In the genomic region with DNA sequence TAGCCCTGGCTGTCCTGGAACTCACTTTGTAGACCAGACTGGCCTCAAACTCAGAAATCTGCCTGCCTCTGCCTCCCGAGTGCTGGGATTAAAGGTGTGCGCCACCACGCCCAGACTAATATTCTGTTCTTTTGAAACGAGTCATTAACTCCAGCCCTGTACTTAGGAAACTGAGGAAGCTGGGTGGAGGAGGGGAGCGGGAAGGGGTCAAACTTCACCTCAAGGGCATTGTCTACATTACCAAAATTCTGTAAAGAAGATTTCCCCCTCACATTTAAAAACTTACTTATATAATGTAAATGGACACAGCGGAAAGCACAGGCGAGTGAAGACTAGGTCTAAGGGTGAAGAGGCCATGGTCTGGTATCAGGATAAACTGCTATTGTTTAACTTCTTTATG, we compare ENCODE assay signal across 25 mouse cellular contexts. TPM values are rescaled to one million over a fixed set of nuclear protein-coding genes. Genes with fewer than 3 reads are reported as not detected.
DNase-seq lines count a peak whose midpoint lies in the region; ATAC-seq and TF ChIP-seq lines count a peak whose summit lies in the region.
"Had no signal": no experiment of that assay in that cellular context is flagged by ENCODE, and none has a peak within 500 bp of the region (broad histone marks: within the 10 kb centered on the region; RNA-seq: fewer than 3 reads in every experiment).

No protein-coding gene starts in this region.

- no peaks in the 10 kb centered on the region for H3K27me3 ChIP-seq in heart, postnatal 0 days (ENCODE audit: control insufficient read depth, insufficient read depth, low read length)
- H3K27me3 ChIP-seq in limb, embryonic 15.5 days: no peaks in the 10 kb centered on the region
- no peaks in the 10 kb centered on the region for H3K27me3 ChIP-seq in limb, embryonic 10.5 days (ENCODE audit: low read depth, poor library complexity, severe bottlenecking)
- no peaks in the 10 kb centered on the region for H3K27me3 ChIP-seq in CH12.LX (replicated peaks)
- no peaks in the 10 kb centered on the region for H3K27me3 ChIP-seq in heart, embryonic 10.5 days (ENCODE audit: insufficient read depth, poor library complexity, severe bottlenecking)
- H3K27me3 ChIP-seq: embryonic facial prominence, embryonic 12.5 days; forebrain, embryonic 15.5 days; heart, embryonic 13.5 days; hindbrain, embryonic 12.5 days had no signal

- WGBS in heart, postnatal 0 days: 86% methylated on average over 7 of the region's 7 CpGs
- 88% methylated on average over 7 of the region's 7 CpGs for WGBS in limb, embryonic 15.5 days
- 93% methylated on average over 7 of the region's 7 CpGs for WGBS in limb, embryonic 10.5 days
- WGBS in heart, embryonic 10.5 days: 88% methylated on average over 7 of the region's 7 CpGs

- TF ChIP-seq RAD21 in CH12.LX (IDR thresholded peaks at IDR 0.05; ENCODE audit: low read depth, low read length): no peak

- no peak for TF ChIP-seq POLR2A in CH12.LX (IDR thresholded peaks at IDR 0.05; ENCODE audit: low read depth, low read length)

- H3K9me3 ChIP-seq in heart, postnatal 0 days (replicated peaks; ENCODE audit: control insufficient read depth, low read length): no peaks in the 10 kb centered on the region
- H3K9me3 ChIP-seq in limb, embryonic 15.5 days: no peaks in the 10 kb centered on the region
- H3K9me3 ChIP-seq in limb, embryonic 10.5 days (replicated peaks): no peaks in the 10 kb centered on the region
- no peaks in the 10 kb centered on the region for H3K9me3 ChIP-seq in CH12.LX (replicated peaks; ENCODE audit: low read length)
- H3K9me3 ChIP-seq in heart, embryonic 10.5 days: no peaks in the 10 kb centered on the region
- H3K9me3 ChIP-seq: embryonic facial prominence, embryonic 12.5 days; forebrain, embryonic 15.5 days; G1E; heart, embryonic 13.5 days; hindbrain, embryonic 12.5 days had no signal

- H3K4me2 ChIP-seq in heart, postnatal 0 days (ENCODE audit: low read depth, low read length): no peak overlapping the region
- H3K4me2 ChIP-seq in limb, embryonic 15.5 days: no peak overlapping the region
- peak overlapping the region; percentile 92 for H3K4me2 ChIP-seq in CH12.LX (ENCODE audit: insufficient read depth, low read depth, poor library complexity, severe bottlenecking)
- H3K4me2 ChIP-seq: embryonic facial prominence, embryonic 12.5 days; forebrain, embryonic 15.5 days; heart, embryonic 13.5 days; hindbrain, embryonic 12.5 days had no signal

- H3K27ac ChIP-seq in heart, postnatal 0 days (ENCODE audit: low read depth): 0 out of 2 replicates have a peak overlapping the region, but pooled peaks have one; percentile 58
- H3K27ac ChIP-seq in limb, embryonic 15.5 days: 0 out of 2 replicates have a peak overlapping the region, but pooled peaks have one; percentile 22
- no peak overlapping the region for H3K27ac ChIP-seq in limb, embryonic 10.5 days
- peak overlapping the region; percentile 79; the same call in 1 of the 2 replicates for H3K27ac ChIP-seq in CH12.LX (ENCODE audit: insufficient read depth, low read depth)
- no peak overlapping the region for H3K27ac ChIP-seq in heart, embryonic 10.5 days
- H3K27ac ChIP-seq: embryonic facial prominence, embryonic 12.5 days; forebrain, embryonic 15.5 days; hindbrain, embryonic 12.5 days had no signal

- H3K4me3 ChIP-seq in heart, postnatal 0 days (ENCODE audit: low read depth, low read length): no peak overlapping the region
- no peak overlapping the region for H3K4me3 ChIP-seq in limb, embryonic 15.5 days
- no peak overlapping the region for H3K4me3 ChIP-seq in limb, embryonic 10.5 days
- H3K4me3 ChIP-seq in CH12.LX (replicated peaks in 1 of 3; ENCODE audit: low read depth in 2 of 3, low read length in 2 of 3, poor library complexity in 1 of 3): peak overlapping the region in 1 of 3 experiments; percentile 23
- no peak overlapping the region for H3K4me3 ChIP-seq in heart, embryonic 10.5 days
- H3K4me3 ChIP-seq: embryonic facial prominence, embryonic 12.5 days; forebrain, embryonic 15.5 days; heart, embryonic 13.5 days; hindbrain, embryonic 12.5 days had no signal

- no peaks in the 10 kb centered on the region for H3K79me2 ChIP-seq in CH12.LX (replicated peaks; ENCODE audit: control insufficient read depth, extremely low read depth, insufficient read depth, poor library complexity, severe bottlenecking)

- ATAC-seq in heart, postnatal 0 days (ENCODE audit: insufficient read depth, low read depth): no peak
- ATAC-seq in limb, embryonic 15.5 days (ENCODE audit: insufficient number of reproducible peaks, low FRiP score, low TSS enrichment, low read depth): no peak
- ATAC-seq: forebrain, embryonic 15.5 days; hindbrain, embryonic 16.5 days; inflammation-experienced regulatory T-cells, adult 6 months had no signal

- dilution Hi-C loops in CH12.LX (cut with MboI; ENCODE audit: extremely low pct_ligation_motif_present, extremely low pct_unique_long_range_greater_than_20kb, low sequenced_read_pairs): no loop called here

- TF ChIP-seq CTCF in heart, postnatal 0 days (IDR thresholded peaks at IDR 0.05; ENCODE audit: low read depth): no peak
- TF ChIP-seq CTCF in CH12.LX (conservative IDR thresholded peaks at IDR 0.05 in 1 of 2, IDR thresholded peaks at IDR 0.05 in 1 of 2; ENCODE audit: low read depth in 2 of 2, low read length in 2 of 2): no peak

- H3K9ac ChIP-seq in heart, postnatal 0 days (replicated peaks; ENCODE audit: low read depth, low read length): no peak overlapping the region
- no peak overlapping the region for H3K9ac ChIP-seq in limb, embryonic 15.5 days
- peak overlapping the region; percentile 21; the same call in 1 of the 2 replicates for H3K9ac ChIP-seq in CH12.LX (ENCODE audit: insufficient read depth, low read depth)
- H3K9ac ChIP-seq: embryonic facial prominence, embryonic 12.5 days; forebrain, embryonic 15.5 days; heart, embryonic 13.5 days; hindbrain, embryonic 12.5 days had no signal

- no peaks in the 10 kb centered on the region for H3K4me1 ChIP-seq in heart, postnatal 0 days (ENCODE audit: control insufficient read depth, insufficient read depth)
- H3K4me1 ChIP-seq in limb, embryonic 15.5 days: no peaks in the 10 kb centered on the region
- H3K4me1 ChIP-seq in limb, embryonic 10.5 days: no peaks in the 10 kb centered on the region
- H3K4me1 ChIP-seq in CH12.LX (ENCODE audit: control insufficient read depth in 1 of 2, insufficient read depth in 2 of 2): peaks cover 17 to 52% of the 10 kb centered on the region in 2 experiments
- no peaks in the 10 kb centered on the region; the same call in 1 of the 2 replicates for H3K4me1 ChIP-seq in heart, embryonic 10.5 days
- H3K4me1 ChIP-seq: embryonic facial prominence, embryonic 12.5 days; forebrain, embryonic 15.5 days; heart, embryonic 13.5 days; hindbrain, embryonic 12.5 days had no signal

- no peak for DNase-seq in heart, postnatal 0 days (ENCODE audit: low spot score)
- no peak for DNase-seq in heart, adult 18-20 months
- no peak for DNase-seq in limb, embryonic 10.5 days (ENCODE audit: low spot score)
- DNase-seq in CH12.LX (ENCODE audit: extremely low read depth): no peak
- peak; percentile 60 for DNase-seq in R1 (ENCODE audit: low read depth, low spot score)
- no peak for DNase-seq in heart, embryonic 10.5 days (ENCODE audit: low spot score)
- DNase-seq: adrenal gland, postnatal 10 days; cerebellum, adult 11-12 months; cerebellum, adult 9-10 months; cerebellum, postnatal 25 days; gastrocnemius, postnatal 10 days; heart, postnatal 4 days had no signal

- H3K36me3 ChIP-seq in heart, postnatal 0 days (replicated peaks; ENCODE audit: control insufficient read depth, insufficient read depth, low read length): no peaks in the 10 kb centered on the region
- H3K36me3 ChIP-seq in limb, embryonic 15.5 days: no peaks in the 10 kb centered on the region
- no peaks in the 10 kb centered on the region for H3K36me3 ChIP-seq in limb, embryonic 10.5 days
- H3K36me3 ChIP-seq in CH12.LX (replicated peaks in 1 of 2; ENCODE audit: control insufficient read depth in 1 of 2, insufficient read depth in 1 of 2, low read length in 1 of 2): peaks cover 0 to 3% of the 10 kb centered on the region in 2 experiments
- no peaks in the 10 kb centered on the region for H3K36me3 ChIP-seq in heart, embryonic 10.5 days
- H3K36me3 ChIP-seq: embryonic facial prominence, embryonic 12.5 days; forebrain, embryonic 15.5 days; G1E; heart, embryonic 13.5 days; hindbrain, embryonic 12.5 days had no signal

- in situ Hi-C loops in CH12.LX (cut with MboI; ENCODE audit: low pct_ligation_motif_present, low pct_unique_long_range_greater_than_20kb, low sequenced_read_pairs): no loop called here

- no peak for TF ChIP-seq EP300 in heart, postnatal 0 days (IDR thresholded peaks at IDR 0.05; ENCODE audit: low read depth)
- TF ChIP-seq EP300 in CH12.LX (IDR thresholded peaks at IDR 0.05; ENCODE audit: low read length): no peak

RNA-seq across cellular contexts. Expression of a gene that starts 24.4 kb away (rescaled TPM):
- total RNA-seq in heart, postnatal 0 days (2014; rRNA removed; ENCODE audit: low replicate concordance): 4.2 and 12.1 TPM in 2 replicates
- 19.6 and 20.1 TPM in 2 replicates for polyA plus RNA-seq in heart, postnatal 0 days (2015; fragmentation: Nextera tagmentation; extraction: Ambion mirVana)
- 10 to 100 TPM; 10.1 to 10.4 TPM for total RNA-seq in heart, adult 18-20 months (2021)
- polyA plus RNA-seq in limb, embryonic 15.5 days (2015; fragmentation: Nextera tagmentation; extraction: Ambion mirVana): 23.1 and 25.5 TPM in 2 replicates
- 36.6 and 39.5 TPM in 2 replicates for polyA plus RNA-seq in limb, embryonic 10.5 days (2016; fragmentation: Nextera tagmentation; extraction: Ambion mirVana)
- total RNA-seq in CH12.LX (2012; rRNA removed) (17.6 and 23.0 TPM in 2 replicates), CH12.LX (2014; rRNA removed) (31.3 and 37.3 TPM in 2 replicates)
- 29.4 and 34.9 TPM in 2 replicates for polyA plus RNA-seq in CH12.LX (2012; ENCODE audit: insufficient read length, low read depth)
- 25.5 and 25.9 TPM in 2 replicates for polyA plus RNA-seq in heart, embryonic 10.5 days (2016; fragmentation: Nextera tagmentation; extraction: Ambion mirVana)

RNA-seq across cellular contexts. Expression of a gene that starts 24.5 kb away (rescaled TPM):
- 35.8 and 44.9 TPM in 2 replicates for total RNA-seq in heart, postnatal 0 days (2014; rRNA removed; ENCODE audit: low replicate concordance)
- polyA plus RNA-seq in heart, postnatal 0 days (2015; fragmentation: Nextera tagmentation; extraction: Ambion mirVana): 61.0 and 63.7 TPM in 2 replicates
- total RNA-seq in heart, adult 18-20 months (2021): 10 to 100 TPM; 16.7 to 16.9 TPM
- polyA plus RNA-seq in limb, embryonic 15.5 days (2015; fragmentation: Nextera tagmentation; extraction: Ambion mirVana): 83.1 and 89.3 TPM in 2 replicates
- 147 and 150 TPM in 2 replicates for polyA plus RNA-seq in limb, embryonic 10.5 days (2016; fragmentation: Nextera tagmentation; extraction: Ambion mirVana)
- 47.1 and 48.1 TPM in 2 replicates for total RNA-seq in CH12.LX (2012; rRNA removed)
- total RNA-seq in CH12.LX (2014; rRNA removed): 83.0 and 94.7 TPM in 2 replicates
- 46.4 and 48.1 TPM in 2 replicates for polyA plus RNA-seq in CH12.LX (2012; ENCODE audit: insufficient read length, low read depth)
- polyA plus RNA-seq in heart, embryonic 10.5 days (2016; fragmentation: Nextera tagmentation; extraction: Ambion mirVana): 87.2 and 102 TPM in 2 replicates

RNA-seq across cellular contexts. Expression of a gene that starts 41.4 kb away (rescaled TPM):
- total RNA-seq in heart, postnatal 0 days (2014; rRNA removed; ENCODE audit: low replicate concordance): 13.4 and 16.6 TPM in 2 replicates
- polyA plus RNA-seq in heart, postnatal 0 days (2015; fragmentation: Nextera tagmentation; extraction: Ambion mirVana): 6.1 and 6.8 TPM in 2 replicates
- 1 to 10 TPM; 3.6 to 4.9 TPM for total RNA-seq in heart, adult 18-20 months (2021)
- 21.3 and 23.0 TPM in 2 replicates for polyA plus RNA-seq in limb, embryonic 15.5 days (2015; fragmentation: Nextera tagmentation; extraction: Ambion mirVana)
- 7.5 and 9.7 TPM in 2 replicates for polyA plus RNA-seq in limb, embryonic 10.5 days (2016; fragmentation: Nextera tagmentation; extraction: Ambion mirVana)
- 49.6 and 54.9 TPM in 2 replicates for total RNA-seq in CH12.LX (2012; rRNA removed)
- total RNA-seq in CH12.LX (2014; rRNA removed): 55.1 and 64.3 TPM in 2 replicates
- polyA plus RNA-seq in CH12.LX (2012; ENCODE audit: insufficient read length, low read depth): 52.2 and 71.0 TPM in 2 replicates
- 5.6 and 10.5 TPM in 2 replicates for polyA plus RNA-seq in heart, embryonic 10.5 days (2016; fragmentation: Nextera tagmentation; extraction: Ambion mirVana)

RNA-seq across cellular contexts. Expression of a gene that starts 44.9 kb away (rescaled TPM):
- total RNA-seq in heart, postnatal 0 days (2014; rRNA removed; ENCODE audit: low replicate concordance): 21.3 and 25.8 TPM in 2 replicates
- 16.3 and 19.1 TPM in 2 replicates for polyA plus RNA-seq in heart, postnatal 0 days (2015; fragmentation: Nextera tagmentation; extraction: Ambion mirVana)
- total RNA-seq in heart, adult 18-20 months (2021): 10 to 100 TPM; 26.5 to 27.1 TPM
- polyA plus RNA-seq in limb, embryonic 15.5 days (2015; fragmentation: Nextera tagmentation; extraction: Ambion mirVana): 32.5 and 33.9 TPM in 2 replicates
- 35.8 and 38.1 TPM in 2 replicates for polyA plus RNA-seq in limb, embryonic 10.5 days (2016; fragmentation: Nextera tagmentation; extraction: Ambion mirVana)
- 37.2 and 43.5 TPM in 2 replicates for total RNA-seq in CH12.LX (2012; rRNA removed)
- total RNA-seq in CH12.LX (2014; rRNA removed): 69.8 and 73.1 TPM in 2 replicates
- polyA plus RNA-seq in CH12.LX (2012; ENCODE audit: insufficient read length, low read depth): 69.0 and 79.7 TPM in 2 replicates
- polyA plus RNA-seq in heart, embryonic 10.5 days (2016; fragmentation: Nextera tagmentation; extraction: Ambion mirVana): 32.5 and 32.8 TPM in 2 replicates

RNA-seq across cellular contexts. Expression of a gene that starts 55.6 kb away (rescaled TPM):
- total RNA-seq in heart, postnatal 0 days (2014; rRNA removed; ENCODE audit: low replicate concordance): not detected in 2 replicates
- not detected in 2 replicates for polyA plus RNA-seq in heart, postnatal 0 days (2015; fragmentation: Nextera tagmentation; extraction: Ambion mirVana)
- not detected for total RNA-seq in heart, adult 18-20 months (2021)
- 0.20 TPM in 1 of 2 replicates, not detected in the other for polyA plus RNA-seq in limb, embryonic 15.5 days (2015; fragmentation: Nextera tagmentation; extraction: Ambion mirVana)
- 0.25 and 0.26 TPM in 2 replicates for polyA plus RNA-seq in limb, embryonic 10.5 days (2016; fragmentation: Nextera tagmentation; extraction: Ambion mirVana)
- total RNA-seq in CH12.LX (2012; rRNA removed) (not detected in 2 replicates), CH12.LX (2014; rRNA removed) (not detected in 2 replicates)
- polyA plus RNA-seq in CH12.LX (2012; ENCODE audit: insufficient read length, low read depth): not detected in 2 replicates
- 0.63 TPM in 1 of 2 replicates, not detected in the other for polyA plus RNA-seq in heart, embryonic 10.5 days (2016; fragmentation: Nextera tagmentation; extraction: Ambion mirVana)
- total RNA-seq: adrenal gland, postnatal 10 days; G1E; gastrocnemius, postnatal 4 days; heart, adult 8-10 months; heart, postnatal 10 days; heart, postnatal 4 days had no signal
- polyA plus RNA-seq: CD4-positive, CD25-positive, alpha-beta regulatory T cell, adult 4 months; cortical plate, adult 2 months; forebrain, embryonic 15.5 days; G1E; heart, embryonic 13.5 days; hindbrain, embryonic 12.5 days; hindbrain, embryonic 16.5 days had no signal

Comparison
In these comparisons a context has a peak if more than half of its experiments do, and no peak if none do; other contexts are left out.
1. H3K27ac ChIP-seq: peak in heart, postnatal 0 days (single experiment), limb, embryonic 15.5 days (single experiment) and CH12.LX (single experiment); none in limb, embryonic 10.5 days (single experiment) and heart, embryonic 10.5 days (single experiment).